Mouse (Mus musculus) Muller cell, postnatal 12 days (primary cell): ENCODE results near the gene Atp2a1.
"Not testable (repeated sequence)": the region's sequence is repeated elsewhere in the genome, so short reads cannot be mapped to it uniquely, and the experiment has no call there.

Experiments
- DNase-seq: peaks from one replicate; pipeline ENCODE4 v3.0.0-alpha.2; 2015; ENCODE audit errors: inconsistent ontology term

The Atp2a1 gene

DNA sequence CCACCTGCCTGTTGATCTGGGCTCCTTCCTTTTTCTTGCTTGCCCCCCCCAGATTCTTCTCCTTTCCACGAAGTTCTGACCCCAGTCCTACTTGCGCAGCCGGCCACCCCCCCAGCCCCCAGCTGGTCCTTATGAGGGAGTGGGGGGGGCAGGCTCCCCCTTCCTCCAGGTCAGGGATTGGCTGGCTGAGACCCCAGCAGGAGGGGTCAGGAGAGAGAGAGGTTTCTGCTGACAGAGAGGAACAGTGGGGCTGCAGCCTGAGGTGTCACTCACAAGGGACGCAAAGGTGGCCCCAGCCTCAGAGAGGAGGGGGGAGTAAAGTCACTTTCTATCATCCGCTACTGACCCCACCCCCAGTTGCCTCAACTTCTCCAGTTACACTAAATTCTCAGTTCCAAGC, at the start of gene Atp2a1:
Atp2a1 (minus strand) TSS at position 105 of the 400 bp plus-strand sequence.
- DNase-seq: no peak

DNA sequence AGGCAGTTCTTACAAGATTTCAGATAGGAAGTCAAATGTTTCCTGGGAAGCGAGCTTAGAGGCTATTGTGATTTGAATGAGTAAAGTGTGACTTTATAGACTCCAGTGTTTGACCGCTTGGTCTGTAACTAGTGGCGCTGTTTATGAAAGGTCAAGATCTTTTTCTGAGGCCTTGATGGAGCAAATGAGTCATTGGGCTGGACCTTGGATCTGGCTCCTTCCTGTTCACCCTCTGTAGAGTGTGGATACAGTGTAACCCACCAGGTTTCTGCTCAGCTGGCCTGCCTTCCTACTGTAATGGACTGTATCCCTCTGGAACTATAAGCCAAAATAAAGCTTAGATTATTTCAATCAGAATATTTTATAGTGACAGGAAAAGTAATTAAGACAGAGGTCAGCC, 48.4 kb upstream of the Atp2a1 start:
- no peak for DNase-seq

DNA sequence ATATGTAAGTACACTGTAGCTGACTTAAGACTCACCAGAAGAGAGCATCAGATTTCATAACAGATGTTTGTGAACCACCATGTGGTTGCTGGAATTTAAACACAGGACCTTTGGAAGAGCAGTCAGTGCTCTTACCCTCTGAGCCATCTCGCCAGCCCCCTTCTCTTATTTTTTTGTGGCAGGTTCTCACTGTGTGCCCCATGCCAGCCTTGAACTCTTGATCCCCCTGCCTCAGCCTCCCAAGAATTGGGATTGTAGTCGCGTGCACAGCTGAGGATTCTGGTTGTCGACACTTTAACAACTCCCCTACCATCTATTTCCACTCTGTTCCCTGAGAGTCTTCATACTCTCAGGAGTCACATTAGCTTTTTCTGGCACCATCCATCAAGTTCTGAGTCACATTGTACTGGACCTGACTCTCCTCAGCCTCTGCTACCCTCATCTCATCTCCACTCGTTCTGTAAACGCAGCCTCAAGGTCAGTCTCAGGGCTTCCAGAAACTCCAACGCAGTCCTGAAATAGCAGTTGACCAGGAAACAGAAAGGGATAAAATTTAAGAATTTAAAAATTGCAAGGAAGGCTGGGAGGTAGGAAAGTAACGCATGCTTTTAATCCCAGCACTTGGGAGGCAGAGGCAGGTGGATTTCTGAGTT, 44.3 kb upstream of the Atp2a1 start:
- DNase-seq: no peak

DNA sequence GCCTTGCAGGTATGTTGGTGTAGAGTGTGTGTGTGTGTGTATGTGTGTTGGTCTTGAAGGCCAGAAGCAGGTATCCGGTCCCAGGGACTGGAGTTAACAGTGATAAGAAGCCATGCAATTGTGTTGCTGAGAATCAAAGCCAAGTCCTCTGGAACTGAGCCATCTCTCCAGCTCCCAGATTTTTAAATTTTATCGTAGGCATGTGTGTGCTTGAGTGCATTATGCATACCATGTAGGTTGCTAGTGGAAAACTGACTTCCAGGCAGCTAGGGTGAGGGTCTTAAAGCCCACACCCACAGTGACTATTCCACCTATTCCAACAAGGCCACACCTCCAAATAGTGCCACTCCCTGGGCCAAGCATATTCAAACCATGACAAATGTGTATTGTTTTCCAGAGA, 42.0 kb upstream of the Atp2a1 start:
- no peak for DNase-seq

DNA sequence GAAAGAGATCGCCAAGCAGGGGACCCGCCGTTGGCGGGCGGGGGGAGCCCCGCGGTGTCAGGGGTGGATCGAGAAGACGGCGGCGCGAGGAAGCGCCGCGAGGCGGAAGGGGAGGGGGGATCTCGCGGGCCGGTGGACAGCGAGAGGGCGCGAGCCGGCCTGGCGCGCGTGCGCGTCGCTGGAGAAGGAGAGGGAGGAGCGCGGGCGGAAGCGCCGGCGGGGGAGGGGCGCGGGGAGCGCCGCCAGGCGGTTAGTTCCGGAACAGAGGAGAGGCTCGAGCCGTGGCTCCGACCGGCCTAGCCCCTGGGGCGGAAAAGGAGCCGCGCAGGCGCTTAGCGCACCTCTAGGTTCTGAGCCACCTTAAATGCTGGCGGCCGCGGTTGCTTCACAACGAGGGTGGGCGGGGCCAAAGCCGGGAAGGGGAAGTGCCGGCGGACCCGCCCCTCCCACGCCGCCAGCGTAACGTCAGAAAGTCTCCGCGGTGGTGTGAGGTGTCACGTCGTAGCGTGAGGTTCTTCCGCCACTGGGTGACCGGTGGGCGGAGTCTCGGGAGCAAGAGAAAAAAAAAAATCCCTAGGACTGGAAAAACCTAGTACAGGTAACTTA, 40.5 kb upstream of the Atp2a1 start, which contains the start of gene Atxn2l:
Atxn2l (minus strand) TSS at position 165 of the 606 bp plus-strand sequence.
- peak; percentile 100 for DNase-seq

DNA sequence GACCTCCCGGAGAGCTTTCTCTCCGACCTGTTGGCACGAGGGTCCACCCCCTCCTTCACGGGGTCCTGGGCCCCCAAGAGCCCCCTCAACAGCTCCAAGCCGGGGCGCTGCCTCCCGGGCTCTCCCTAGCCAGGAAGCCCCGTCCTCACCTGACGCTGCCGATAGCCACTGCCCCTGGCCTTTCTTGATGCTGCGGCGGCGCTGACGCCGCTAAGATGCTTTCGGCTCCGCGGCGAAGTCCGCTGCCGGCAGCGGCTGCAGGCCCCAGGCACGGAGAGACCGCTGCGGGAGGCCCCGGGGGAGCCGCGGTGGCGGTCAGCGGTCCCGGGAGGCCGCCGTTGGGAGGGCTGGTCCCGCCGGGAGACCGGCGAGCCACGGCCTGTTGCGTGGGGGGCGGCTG, 39.8 kb upstream of the Atp2a1 start:
- no peak for DNase-seq

DNA sequence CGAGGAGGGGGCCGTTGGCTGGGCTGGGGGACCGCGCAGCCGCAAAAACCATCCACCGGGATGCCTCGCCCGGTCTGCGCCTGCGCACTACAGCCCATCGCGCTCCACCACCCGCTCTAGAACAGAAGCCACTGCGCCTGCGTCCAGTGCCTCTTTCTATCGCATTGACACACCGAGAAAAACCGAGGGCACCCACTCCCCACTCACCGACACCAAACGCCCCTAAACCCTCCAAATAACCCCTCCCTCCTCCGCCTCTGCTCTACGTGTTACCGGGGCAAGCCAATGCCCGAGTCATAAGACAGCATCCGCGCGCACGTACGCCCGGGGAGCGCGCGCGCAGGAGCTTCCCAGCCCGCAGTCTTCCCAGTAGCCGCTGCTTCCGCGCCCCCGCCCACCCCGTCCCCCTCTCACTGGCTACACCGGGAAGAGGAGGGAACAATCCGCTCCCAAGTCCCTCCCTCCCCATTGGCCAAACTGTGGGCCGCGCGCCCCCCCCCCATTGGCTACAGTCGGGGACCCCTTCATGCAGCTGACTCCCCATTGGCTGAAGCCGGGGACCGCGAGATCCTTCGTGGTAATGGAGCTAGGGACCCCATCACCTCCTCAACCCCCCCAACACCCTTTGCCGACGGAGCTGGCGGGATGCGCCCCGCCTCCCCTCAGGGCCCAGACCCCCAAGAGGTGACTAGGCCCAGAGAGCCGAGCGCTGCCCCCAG, 39.3 kb upstream of the Atp2a1 start:
- peak; percentile 100 for DNase-seq

DNA sequence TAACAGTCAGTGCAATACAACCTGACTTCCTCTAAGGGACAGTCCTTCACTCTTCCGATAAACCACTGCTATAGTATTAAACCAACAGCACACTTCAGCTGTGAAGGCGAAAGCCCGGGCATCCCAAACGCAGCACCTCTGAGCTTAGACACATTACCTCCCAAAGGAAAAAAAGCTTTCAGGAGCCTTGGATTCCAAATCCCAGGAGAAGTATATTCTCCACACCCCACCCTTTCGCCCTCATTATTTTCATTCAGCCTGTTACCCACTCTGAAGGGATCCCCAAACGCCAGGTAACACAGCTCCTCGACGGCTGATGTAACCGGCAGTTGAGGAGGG, 38.7 kb upstream of the Atp2a1 start:
- no peak for DNase-seq

DNA sequence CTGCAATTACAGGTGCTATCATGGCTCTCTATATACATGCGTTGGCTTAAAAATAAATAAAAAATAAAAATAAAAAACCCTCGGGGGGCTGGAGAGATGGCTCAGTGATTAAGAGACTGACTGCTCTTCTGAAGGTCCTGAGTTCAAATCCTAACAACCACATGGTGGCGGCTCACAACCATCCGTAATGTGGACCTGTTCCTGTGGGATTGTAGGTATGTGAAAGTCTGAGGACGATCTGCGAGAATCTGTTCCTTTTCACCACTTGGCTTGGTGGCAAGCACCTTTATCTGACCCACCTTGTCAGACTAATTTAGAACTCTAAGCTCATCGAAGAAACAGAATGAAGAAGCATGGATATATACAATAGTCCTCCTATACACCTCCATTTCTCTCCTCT, 36.5 kb upstream of the Atp2a1 start:
- DNase-seq: no peak

DNA sequence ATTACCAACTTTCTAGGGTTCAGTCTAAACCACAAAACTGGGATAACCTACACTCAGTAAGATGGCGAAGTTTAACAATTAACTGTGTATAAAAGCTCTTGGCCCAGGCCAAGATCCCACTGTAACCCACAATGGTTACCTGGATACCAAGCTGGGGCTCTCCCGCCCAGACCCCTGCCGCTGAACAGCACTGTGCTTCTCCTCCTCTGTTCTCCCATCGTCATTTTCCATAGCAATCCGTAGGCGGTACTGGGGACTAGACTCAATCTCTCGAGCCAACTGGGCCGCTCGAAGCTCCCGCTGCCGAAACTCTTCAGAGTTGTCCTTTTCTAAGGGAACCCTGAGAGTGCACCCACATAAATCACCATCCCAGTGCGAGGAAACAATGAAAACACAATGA, 35.1 kb upstream of the Atp2a1 start:
- no peak for DNase-seq

DNA sequence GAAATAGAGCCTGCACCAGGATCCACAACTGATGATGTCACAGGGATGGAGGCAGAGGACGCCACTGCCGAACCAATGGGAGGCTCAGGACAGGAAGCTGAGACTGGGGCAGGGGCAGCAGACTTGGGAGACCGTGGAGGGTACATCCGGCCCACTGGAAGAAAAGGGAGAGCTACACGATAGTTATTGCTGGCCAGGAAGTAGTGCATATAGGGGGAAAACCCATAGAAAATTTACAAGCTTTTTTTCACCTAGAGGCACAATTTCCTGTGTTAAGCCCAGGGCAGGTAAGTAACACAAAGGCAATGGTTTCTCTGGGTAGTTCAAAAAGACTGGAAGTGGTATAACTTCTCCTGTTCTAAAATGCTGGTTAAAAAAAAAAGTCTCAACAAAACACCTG, 33.6 kb upstream of the Atp2a1 start:
- DNase-seq: no peak

DNA sequence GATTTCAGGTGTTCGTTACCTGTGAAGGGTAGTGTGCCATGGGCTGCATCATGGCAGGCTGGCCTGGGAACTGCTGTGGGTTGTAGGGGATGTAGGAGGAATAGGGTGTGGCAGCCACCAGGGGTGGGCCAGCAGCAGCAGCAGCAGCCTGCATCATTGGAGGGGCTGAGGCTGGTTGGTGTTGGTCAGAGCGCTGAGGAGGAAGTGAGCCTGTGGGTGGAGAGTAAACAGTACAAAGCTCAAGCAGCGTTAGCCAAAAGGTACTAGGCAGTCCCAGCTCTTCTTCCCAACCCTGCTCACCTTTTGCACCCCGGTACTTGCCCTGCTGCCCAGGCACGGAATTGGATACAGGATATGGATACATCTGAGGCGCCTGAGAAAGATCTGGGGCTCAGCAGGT, 31.2 kb upstream of the Atp2a1 start:
- no peak for DNase-seq

DNA sequence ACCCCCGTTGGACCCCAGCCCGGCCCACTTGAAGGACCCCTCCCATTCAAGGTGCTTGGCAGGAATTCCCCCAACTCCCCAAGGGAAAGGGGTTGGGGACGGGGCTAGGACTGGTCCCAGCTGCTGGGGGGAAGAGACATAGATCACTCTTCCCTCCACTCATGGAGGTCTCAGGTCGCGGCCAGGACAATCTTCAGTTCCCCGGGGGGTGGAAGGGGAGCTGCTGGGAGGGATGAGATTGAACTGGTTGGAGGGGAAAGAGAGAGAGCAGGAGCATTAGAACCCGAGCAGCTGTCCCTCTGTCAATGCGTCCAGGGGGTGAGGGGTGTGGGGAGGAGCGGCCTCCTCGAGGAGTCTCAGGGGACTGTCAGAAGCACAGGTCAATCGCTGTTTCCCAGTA, 29.1 kb upstream of the Atp2a1 start:
- no peak for DNase-seq

DNA sequence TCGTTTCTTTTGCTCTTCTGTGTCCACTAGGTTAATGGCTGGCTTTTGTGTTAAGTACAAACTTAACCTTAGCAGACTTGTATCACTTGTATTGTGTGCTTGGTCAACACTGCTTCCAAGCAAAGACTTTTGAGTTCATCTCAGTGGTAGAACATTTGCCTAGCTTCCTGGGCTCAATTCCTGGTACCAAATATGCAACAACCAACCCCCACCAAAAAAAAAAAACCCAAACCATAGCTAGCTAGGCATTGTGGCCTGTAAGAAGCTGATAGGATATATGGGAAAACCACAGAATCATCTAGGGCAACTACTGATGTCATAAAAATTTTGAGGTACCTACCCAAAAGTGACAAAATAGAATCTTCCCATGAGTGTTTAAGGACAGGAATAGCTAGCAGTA, 28.1 kb upstream of the Atp2a1 start:
- DNase-seq: no peak

DNA sequence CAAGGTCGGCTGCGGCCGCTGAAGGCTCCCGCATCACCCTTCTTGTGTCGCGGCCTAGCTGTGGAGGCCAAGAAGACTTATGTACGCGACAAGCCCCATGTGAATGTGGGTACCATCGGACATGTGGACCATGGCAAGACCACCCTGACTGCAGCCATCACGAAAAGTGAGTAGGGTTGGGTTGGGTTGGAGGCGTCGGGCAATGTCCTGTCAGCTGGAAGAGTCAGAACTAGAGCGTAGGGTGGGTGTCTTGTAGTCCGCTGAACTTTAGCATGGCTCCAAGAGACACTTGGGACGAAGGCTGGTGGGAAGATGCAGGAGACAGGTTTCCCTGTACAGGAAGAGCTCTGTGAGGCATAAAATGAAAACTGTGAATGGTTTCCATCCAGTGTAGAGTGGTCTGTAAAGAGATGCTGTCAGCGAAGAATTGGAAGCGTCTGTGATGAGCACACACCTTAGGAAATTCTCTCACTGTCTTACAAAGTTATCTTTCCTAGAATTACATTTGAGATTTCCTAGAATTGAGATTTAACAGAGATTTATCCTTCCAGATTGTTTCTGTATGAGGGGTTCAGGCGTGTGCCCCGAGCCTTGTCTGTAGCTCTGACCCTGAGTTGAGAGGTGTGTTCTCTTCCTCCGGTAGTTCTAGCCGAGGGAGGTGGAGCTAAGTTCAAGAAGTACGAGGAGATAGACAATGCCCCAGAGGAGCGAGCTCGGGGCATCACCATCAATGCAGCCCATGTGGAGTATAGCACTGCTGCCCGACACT, 24.9 kb upstream of the Atp2a1 start:
- not testable (repeated sequence) for DNase-seq

DNA sequence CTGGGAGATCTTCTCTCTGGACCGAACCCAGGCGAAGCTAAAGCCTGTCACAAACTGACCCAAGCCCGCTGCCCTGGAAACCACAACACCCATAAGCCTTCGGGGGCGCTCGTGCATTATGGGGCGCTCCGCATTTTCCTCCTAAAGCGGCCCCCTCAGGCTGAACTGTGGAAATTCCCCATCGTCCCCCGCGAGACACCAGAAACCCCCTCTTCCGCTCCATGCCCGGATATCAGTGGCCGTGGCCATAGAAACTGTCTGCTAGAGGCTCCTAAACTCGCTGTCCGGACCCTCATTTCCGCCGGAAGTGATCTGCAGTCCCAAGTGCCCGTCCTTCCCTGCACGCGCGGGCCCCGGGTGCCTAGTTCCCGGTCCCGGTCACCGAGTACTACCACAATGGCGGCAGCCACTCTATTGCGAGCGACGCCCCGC, 24.2 kb upstream of the Atp2a1 start, which contains the start of gene Tufm:
Tufm (plus strand) TSS at position 310 of the 432 bp plus-strand sequence.
- peak; percentile 94 for DNase-seq

DNA sequence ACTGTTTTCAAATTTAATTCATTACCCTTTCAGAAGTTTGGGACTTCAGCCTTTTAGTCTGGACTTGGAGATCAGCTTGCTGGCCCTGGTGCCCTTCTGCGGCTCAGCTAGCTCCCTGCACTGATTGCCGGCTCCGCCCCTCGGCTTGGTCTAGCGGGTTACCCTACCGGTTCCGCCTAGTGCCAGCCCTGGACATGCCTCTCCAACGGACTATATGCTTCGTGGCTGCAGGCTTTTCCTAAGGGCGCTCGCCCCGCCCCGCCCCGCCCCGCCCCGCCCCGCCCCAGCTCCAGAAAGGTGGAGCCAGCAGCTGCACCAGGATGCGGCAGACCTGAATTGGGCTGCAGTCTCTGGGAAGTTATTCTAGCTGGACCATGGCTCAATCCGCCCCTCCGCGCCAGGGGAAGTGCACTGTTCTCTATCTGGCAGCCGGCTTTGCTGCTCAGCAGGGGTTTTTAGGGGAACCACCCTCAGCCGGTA, 19.5 kb upstream of the Atp2a1 start:
- DNase-seq: peak; percentile 95

DNA sequence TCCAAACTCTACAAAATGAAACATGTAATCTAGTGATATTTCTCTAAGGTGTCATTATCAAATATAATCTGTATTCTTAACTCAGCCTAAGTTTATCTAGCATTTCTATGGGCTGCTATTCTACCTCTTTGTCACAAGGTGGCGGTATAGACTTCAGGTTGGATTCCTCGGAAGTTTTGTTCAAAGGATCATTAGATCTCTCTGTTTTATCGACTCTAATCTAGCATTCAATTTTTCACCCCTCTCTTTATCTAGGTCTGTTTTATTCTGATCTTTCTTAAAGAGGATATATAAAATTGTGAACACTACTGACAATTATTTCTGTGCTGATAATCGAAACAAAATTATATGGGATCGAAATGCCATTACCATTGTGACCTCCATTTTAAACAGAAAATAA, 18.8 kb upstream of the Atp2a1 start:
- DNase-seq: peak; percentile 56

DNA sequence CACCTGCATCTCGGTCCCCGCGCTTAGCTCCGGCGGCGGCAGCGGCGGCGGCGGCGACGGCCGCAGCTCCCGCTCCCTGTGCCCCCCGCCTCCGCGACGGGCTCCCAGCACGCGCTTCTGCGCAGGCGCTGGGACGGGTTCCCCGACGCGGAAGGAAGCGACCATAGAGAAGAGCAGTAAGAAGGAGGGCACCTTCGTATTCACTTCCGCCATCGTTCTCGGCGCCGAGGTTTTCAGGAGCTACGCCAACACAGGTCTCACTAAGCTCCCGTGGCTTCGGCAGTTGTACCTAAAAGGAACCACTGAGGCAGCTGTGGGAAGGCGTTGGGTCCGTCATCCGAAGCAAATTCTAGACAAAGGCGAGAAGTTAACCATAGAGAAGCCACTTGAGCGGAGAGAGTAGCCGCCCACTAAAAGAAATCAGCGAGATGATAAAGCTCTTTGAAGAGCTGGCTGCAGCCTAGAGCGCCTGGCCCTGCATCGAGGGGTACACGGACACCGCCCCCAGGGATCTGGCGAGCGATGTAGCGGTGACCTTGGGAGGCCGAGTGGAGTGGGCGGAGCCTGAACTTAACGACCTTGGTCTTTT, 12.2 kb upstream of the Atp2a1 start, which contains the start of gene Sh2b1:
Sh2b1 (minus strand) TSS at position 432 of the 589 bp plus-strand sequence.
- peak; percentile 99 for DNase-seq

DNA sequence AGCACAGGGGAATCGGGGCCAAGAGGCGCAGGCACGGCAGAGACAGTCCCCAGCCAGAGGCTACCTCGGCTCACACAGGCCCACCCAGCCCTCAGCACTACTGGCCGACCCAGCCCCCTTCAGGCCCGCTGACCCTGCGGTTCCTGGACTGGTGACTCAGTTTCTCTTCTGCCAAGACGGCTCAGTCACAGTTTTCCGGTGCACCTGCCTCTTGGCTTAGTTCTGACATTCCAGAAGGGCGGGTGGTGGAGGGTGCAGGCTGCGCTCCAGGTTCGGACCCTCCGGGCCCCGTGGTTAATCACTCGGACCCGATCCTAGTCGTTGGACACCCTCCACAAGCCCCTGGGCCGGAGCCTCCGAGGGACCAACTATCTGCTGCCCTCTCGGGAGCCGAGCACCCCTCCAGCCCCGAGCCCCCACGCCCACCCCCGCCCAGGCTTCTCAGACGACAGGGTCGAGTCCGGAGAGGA, 11.6 kb upstream of the Atp2a1 start:
- peak; percentile 79 for DNase-seq

DNA sequence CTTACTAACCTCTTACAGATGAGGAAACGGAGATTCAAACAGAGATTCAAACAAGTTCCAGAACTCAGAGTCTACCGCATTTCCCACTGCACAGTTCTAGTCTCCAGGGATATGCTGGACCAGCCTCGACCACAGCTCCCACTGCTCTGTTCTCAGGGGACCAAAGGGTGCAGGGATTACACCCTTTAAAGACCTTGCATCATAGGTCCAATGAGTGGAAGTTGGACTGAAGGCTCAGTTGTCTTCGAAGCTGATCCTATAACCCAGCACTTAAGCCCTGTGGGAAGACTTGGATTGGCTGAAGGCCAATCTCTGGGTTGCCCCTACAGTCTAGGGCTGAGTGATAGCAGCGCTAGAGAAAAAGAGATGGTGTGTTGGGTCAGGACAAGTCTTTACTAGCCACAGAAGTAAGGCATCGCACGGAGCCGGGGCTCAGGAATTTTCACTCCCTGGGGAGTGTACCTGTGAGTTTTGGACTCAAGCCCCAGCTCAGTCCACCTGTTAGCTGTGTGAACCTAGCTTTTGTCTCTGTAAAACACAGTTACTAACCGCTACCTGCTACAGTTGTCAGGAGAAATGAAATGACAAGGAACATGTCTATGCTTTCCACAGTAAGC, 10.7 kb upstream of the Atp2a1 start:
- no peak for DNase-seq
